Mouse (Mus musculus): ENCODE measurements around the gene Csf3.

DNA sequence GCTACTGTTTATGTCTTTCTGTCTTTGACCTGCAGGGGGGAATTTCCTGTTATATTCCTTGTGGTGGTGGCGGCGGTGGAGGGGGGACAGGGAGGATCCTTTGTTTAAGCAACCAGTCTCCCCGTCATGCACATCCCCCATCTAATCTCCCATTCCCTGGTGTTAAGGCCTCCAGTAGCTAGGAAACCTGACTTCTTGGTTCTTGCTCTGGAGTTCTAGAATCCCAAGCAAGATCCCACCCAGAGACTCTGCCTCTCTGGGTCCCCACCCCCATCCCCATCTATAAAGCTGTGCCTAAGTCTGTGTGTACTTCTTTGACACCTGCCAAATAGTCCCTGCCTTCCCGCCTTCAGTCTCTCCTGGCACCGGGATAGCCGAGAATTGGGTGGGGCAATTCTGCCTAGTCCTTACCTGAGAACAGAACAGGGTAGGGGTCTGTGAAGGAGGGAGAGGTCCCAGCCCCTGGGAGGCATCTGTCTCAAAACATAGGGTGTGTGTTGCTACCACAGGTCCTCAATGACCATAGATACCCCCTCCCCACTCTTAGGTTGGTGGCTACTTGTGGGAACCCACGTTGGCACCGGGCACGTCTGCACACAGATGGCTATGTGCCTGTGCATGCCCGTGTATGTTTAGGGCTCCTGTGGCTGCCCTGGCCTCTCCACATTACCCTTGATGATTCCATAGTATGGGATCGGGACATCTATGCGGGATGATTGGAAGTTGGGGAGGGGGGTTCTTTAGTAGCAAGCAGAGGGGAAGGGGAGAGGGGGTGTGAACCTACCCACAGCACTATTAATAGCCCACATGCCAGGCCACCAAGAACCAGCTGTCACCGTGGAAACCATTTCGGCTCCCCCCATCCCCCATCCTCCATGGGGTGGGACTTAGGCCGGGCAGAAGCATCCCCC, 47.7 kb downstream of the Csf3 start:
- TF ChIP-seq POLR2A (IDR thresholded peaks at IDR 0.05; ENCODE audit: insufficient read depth, low read depth, low read length) (no peak), CTCF (IDR thresholded peaks at IDR 0.05) (peak; percentile 42)
